Mouse (Mus musculus) cortical plate, adult 2 months (tissue): Measurements from ENCODE around the gene Ccdc148. TPM values are rescaled to one million over a fixed set of nuclear protein-coding genes. Genes with fewer than 3 reads are reported as not detected.

Experiments
- H3K27ac ChIP-seq: fragments of 200-500 bp; 2 replicates; pipeline ENCODE4 v1.5.1; 2012; ENCODE audit warnings: low read length, control low read depth, inconsistent platforms; ENCODE audit not compliant: insufficient read depth
- H3K4me1 ChIP-seq: fragments of 200-500 bp; 2 replicates; pipeline ENCODE4 v1.6.1; 2011; ENCODE audit warnings: low read length; ENCODE audit not compliant: control insufficient read depth, insufficient read depth
- H3K4me3 ChIP-seq: fragments of 200-500 bp; 2 replicates; pipeline ENCODE4 v1.5.1; 2011; ENCODE audit warnings: mild to moderate bottlenecking, low read length, control low read depth; ENCODE audit not compliant: insufficient read depth
- CTCF ChIP-seq: fragments of 200-500 bp; IDR thresholded peaks from 2 replicates; pipeline ENCODE4 v1.5.1; 2011; ENCODE audit warnings: mild to moderate bottlenecking, control low read depth, low read length; ENCODE audit not compliant: insufficient read depth; ENCODE audit errors: extremely low read depth
- POLR2A ChIP-seq: fragments of 200-500 bp; IDR thresholded peaks from 2 replicates; pipeline ENCODE4 v1.6.1; 2011; ENCODE audit warnings: mild to moderate bottlenecking, low read length, control low read depth; ENCODE audit not compliant: insufficient read depth; ENCODE audit errors: extremely low read depth
- polyA plus RNA-seq: library from polyadenylated mRNA; depleted of rRNA; stranded (reverse); fragments of >200 nt; gene quantifications from 2 replicates; pipeline ENCODE4 v1.2.3, GENCODE M21; 2012

Ccdc148 gene
- polyA plus RNA-seq, 1 experiment = 7.1 TPM

- Histone ChIP-seq H3K27ac (no peak overlapping the region), H3K4me1 (peaks cover 14% of the 10 kb centered on the region), H3K4me3 (no peak overlapping the region)
- TF ChIP-seq CTCF = no peak
These were observed 21.0 kb upstream of the Ccdc148 start for GRCm38 (mm10) chr2:59181321-59182113.

- no peak overlapping the region for H3K27ac ChIP-seq
- H3K4me1 ChIP-seq = peaks cover 14% of the 10 kb centered on the region
- TF ChIP-seq CTCF (no peak), POLR2A (no peak)
- H3K4me3 ChIP-seq = no peak overlapping the region
These were observed 19.0 kb upstream of the Ccdc148 start for GRCm38 (mm10) chr2:59179487-59179886.

- no peak overlapping the region for H3K4me3 ChIP-seq
- H3K27ac ChIP-seq = no peak overlapping the region
- peaks cover 14% of the 10 kb centered on the region for H3K4me1 ChIP-seq
- TF ChIP-seq POLR2A = no peak
- TF ChIP-seq CTCF = no peak
These were observed 18.5 kb upstream of the Ccdc148 start for GRCm38 (mm10) chr2:59178960-59179359.

- H3K27ac ChIP-seq = no peak overlapping the region
- H3K4me1 ChIP-seq = peaks cover 14% of the 10 kb centered on the region
- TF ChIP-seq POLR2A (no peak), CTCF (no peak)
- H3K4me3 ChIP-seq = no peak overlapping the region
These were observed 17.7 kb upstream of the Ccdc148 start for GRCm38 (mm10) chr2:59178191-59178590.

GRCm38 (mm10) chr2:59175926-59176325, 15.4 kb upstream of the Ccdc148 start:
- TF ChIP-seq CTCF (no peak), POLR2A (no peak)
- H3K4me1 ChIP-seq = peaks cover 12% of the 10 kb centered on the region
- no peak overlapping the region for H3K27ac ChIP-seq
- no peak overlapping the region for H3K4me3 ChIP-seq

GRCm38 (mm10) chr2:59171533-59171932, 11.1 kb upstream of the Ccdc148 start:
- peaks cover 3% of the 10 kb centered on the region for H3K4me1 ChIP-seq
- H3K27ac ChIP-seq = no peak overlapping the region
- no peak overlapping the region for H3K4me3 ChIP-seq
- no peak for TF ChIP-seq CTCF
- TF ChIP-seq POLR2A = no peak

- H3K4me1 ChIP-seq = peaks cover 3% of the 10 kb centered on the region
- TF ChIP-seq CTCF (no peak), POLR2A (no peak)
- no peak overlapping the region for H3K4me3 ChIP-seq
- H3K27ac ChIP-seq = no peak overlapping the region
These were observed 10.1 kb upstream of the Ccdc148 start for GRCm38 (mm10) chr2:59170593-59170992.

- H3K4me1 ChIP-seq = peaks cover 3% of the 10 kb centered on the region
- TF ChIP-seq CTCF = no peak
- no peak for TF ChIP-seq POLR2A
- no peak overlapping the region for H3K4me3 ChIP-seq
- no peak overlapping the region for H3K27ac ChIP-seq
These were observed 9.7 kb upstream of the Ccdc148 start for GRCm38 (mm10) chr2:59170208-59170589.

- Histone ChIP-seq H3K27ac (no peak overlapping the region), H3K4me1 (peaks cover 3% of the 10 kb centered on the region), H3K4me3 (no peak overlapping the region)
- no peak for TF ChIP-seq POLR2A
- TF ChIP-seq CTCF = no peak
These were observed 9.2 kb upstream of the Ccdc148 start for GRCm38 (mm10) chr2:59169572-59170207.

- no peak for TF ChIP-seq CTCF
- no peak for TF ChIP-seq POLR2A
- Histone ChIP-seq H3K4me1 (peaks cover 4% of the 10 kb centered on the region), H3K27ac (0 out of 2 replicates have a peak overlapping the region, but pooled peaks have one; percentile 16), H3K4me3 (no peak overlapping the region)
These were observed 7.3 kb upstream of the Ccdc148 start for GRCm38 (mm10) chr2:59167830-59168229.
